Mouse (Mus musculus) gonadal fat pad, adult 2 months (tissue): ENCODE data around the gene Usp18. TPM values are rescaled to one million over a fixed set of nuclear protein-coding genes. Genes with fewer than 3 reads are reported as not detected.

ENCODE experiments used
- DNase-seq: peaks from one replicate; pipeline ENCODE4 v3.0.0-alpha.2; 2012; ENCODE audit warnings: low read depth
- polyA plus RNA-seq: library from polyadenylated mRNA; depleted of rRNA; stranded (reverse); fragments of >200 nt; gene quantifications from 2 replicates; pipeline ENCODE4 v1.2.3, GENCODE M21; 2012; rRNA removed

The Usp18 gene
- polyA plus RNA-seq, 1 experiment, result 4.4 TPM

GRCm38 (mm10) chr6:121303466-121304220 is 57.9 kb downstream of the Usp18 start:
- DNase-seq, result no peak

DNA sequence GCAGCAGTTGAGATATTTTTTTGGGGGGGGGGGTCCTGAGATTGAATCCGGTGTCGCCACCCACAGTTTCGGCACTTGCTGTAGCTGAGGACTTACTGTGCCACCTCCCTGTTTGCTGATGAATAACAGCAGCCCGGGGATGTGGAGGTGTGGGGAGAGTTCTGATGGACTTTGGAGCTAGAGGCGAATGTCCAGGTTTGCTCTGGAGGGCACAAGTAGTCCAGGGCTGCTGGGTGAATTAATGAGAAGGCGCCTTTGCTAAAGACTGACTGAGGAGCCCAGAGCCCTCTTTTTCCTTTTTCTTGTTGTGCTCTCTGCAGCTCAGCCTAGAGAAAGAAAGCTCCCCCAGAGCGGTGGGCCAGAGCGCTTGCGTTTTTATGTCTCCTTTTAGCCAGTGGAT is 58.9 kb downstream of the Usp18 start:
- no peak for DNase-seq

DNA sequence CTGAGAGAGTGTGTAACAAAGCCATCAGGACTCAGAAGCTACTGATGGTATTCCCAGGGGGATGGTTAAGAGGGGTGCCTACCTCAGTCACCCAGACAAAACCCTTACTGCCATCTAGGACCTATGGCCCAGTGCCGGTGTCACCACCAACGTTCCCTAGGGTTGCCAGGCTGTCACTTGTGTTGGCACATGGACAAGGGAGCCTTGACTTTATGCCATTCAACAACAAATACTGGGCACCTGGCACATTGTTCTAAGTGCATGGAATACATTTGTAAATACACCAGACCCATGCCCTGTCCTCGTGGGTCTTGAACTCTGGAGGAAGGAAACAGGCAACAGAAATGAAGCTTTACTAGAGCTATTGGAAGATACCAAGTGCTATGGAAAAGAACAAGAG is 59.9 kb downstream of the Usp18 start:
- DNase-seq, result no peak

DNA sequence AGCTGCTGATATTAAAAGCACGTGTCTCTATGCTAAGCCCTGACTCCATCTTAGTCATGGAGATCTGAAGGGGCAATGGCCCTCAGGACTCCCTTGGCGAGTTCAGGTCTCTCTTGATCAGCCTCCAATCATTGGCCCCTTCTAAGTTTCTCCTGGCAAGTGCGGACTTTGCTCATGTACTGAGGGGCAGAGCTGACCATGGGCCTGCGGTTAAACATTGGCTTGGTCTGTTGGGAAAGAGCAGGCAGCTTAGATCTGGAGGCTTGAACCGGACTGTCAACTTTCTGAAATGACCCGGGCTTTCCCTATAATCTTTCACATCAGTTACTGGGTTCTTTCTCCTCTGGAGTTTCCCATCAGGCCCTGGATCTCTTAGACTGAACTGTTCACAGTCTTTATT is 65.3 kb downstream of the Usp18 start:
- DNase-seq, result no peak

DNA sequence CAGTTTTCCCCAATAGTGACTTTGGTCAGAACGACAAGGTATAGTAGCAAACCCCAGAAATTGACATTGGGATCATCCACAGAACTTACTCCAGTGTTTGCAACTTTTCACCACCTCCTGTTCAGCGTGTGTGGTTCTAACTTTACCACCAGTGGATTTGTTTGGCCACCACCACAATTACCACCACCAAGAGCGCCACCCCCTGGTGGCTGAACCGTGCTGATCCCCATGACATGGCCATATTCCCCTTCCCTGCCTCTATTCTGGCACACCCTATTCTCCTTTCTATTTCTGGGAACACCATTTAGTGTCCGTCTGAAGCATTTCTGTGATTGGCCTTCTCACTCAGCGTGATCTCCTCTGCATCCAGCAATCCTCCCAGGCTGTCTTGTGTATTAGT is 73.4 kb downstream of the Usp18 start:
- no peak for DNase-seq

Other genes starting within 250 kb of the Usp18 start
- gene Mical3, start 114.9 kb upstream of the Usp18 start, polyA plus RNA-seq, result 41.7 and 42.2 TPM in 2 replicates
- gene Pex26, start 62.2 kb upstream of the Usp18 start, polyA plus RNA-seq, result 16.5 and 17.3 TPM in 2 replicates
- 0.32 and 0.49 TPM in 2 replicates for gene Tuba8, start 35.2 kb upstream of the Usp18 start, polyA plus RNA-seq
- gene Slc6a13, start 54.3 kb downstream of the Usp18 start, polyA plus RNA-seq, result 23.9 and 56.6 TPM in 2 replicates
- gene Slc6a12, start 97.2 kb downstream of the Usp18 start, polyA plus RNA-seq, result 6.1 and 8.5 TPM in 2 replicates
- 0.55 TPM in 2 replicates for gene Iqsec3, start 227.8 kb downstream of the Usp18 start, polyA plus RNA-seq